Mouse (Mus musculus) hindbrain, embryonic 15.5 days (tissue): Measurements from ENCODE around the gene Fam217a. TPM values are rescaled to one million over a fixed set of nuclear protein-coding genes. Genes with fewer than 3 reads are reported as not detected.
"Not testable (repeated sequence)": the region's sequence is repeated elsewhere in the genome, so short reads cannot be mapped to it uniquely, and the experiment has no call there.

Source experiments
- ATAC-seq: fragments of 200-750 bp; cut with Nextera tagmentation; 2 replicates; pipeline ENCODE4 v1.8.0; 2017; ENCODE audit warnings: low read depth, moderate number of reproducible peaks, moderate TSS enrichment; ENCODE audit not compliant: low FRiP score
- H3K27ac ChIP-seq: fragments of 300-500 bp; sonication (generic); replicated peaks from 2 replicates; pipeline ENCODE4 v1.5.1; 2015; ENCODE audit warnings: mild to moderate bottlenecking, inconsistent platforms
- H3K27me3 ChIP-seq: fragments of 300-500 bp; sonication (generic); 2 replicates; pipeline ENCODE4 v1.6.1; 2015; ENCODE audit warnings: control low read depth, inconsistent platforms
- H3K36me3 ChIP-seq: fragments of 300-500 bp; sonication (generic); 2 replicates; pipeline ENCODE4 v1.6.1; 2015; ENCODE audit warnings: control low read depth, inconsistent platforms
- H3K4me1 ChIP-seq: fragments of 300-500 bp; sonication (generic); replicated peaks from 2 replicates; pipeline ENCODE4 v1.6.1; 2015; ENCODE audit warnings: control low read depth, inconsistent platforms
- H3K4me2 ChIP-seq: fragments of 300-500 bp; sonication (generic); 2 replicates; pipeline ENCODE4 v1.6.1; 2015; ENCODE audit warnings: moderate library complexity, mild to moderate bottlenecking, inconsistent platforms
- H3K4me3 ChIP-seq: fragments of 300-500 bp; sonication (generic); 2 replicates; pipeline ENCODE4 v1.5.1; 2015; ENCODE audit warnings: mild to moderate bottlenecking, inconsistent platforms
- H3K9ac ChIP-seq: fragments of 300-500 bp; sonication (generic); 2 replicates; pipeline ENCODE4 v1.6.1; 2015; ENCODE audit warnings: inconsistent platforms
- H3K9me3 ChIP-seq: fragments of 300-500 bp; sonication (generic); 2 replicates; pipeline ENCODE4 v1.6.1; 2016; ENCODE audit warnings: control low read depth, inconsistent platforms
- WGBS: fragments of 180-500 bp; shearing (Covaris S2); methylation state at CpG from one replicate; pipeline ENCODE4 v1.1.7; 2015; 5-methylcytosine and 5-hydroxymethylcytosine counted together
- polyA plus RNA-seq: library from polyadenylated mRNA; unstranded; fragments of >200 nt; fragmentation: Nextera tagmentation; extraction: Ambion mirVana; gene quantifications from 2 replicates; pipeline ENCODE4 v1.2.1, GENCODE M21; 2015

Fam217a gene
- 0.82 and 0.98 TPM in 2 replicates for polyA plus RNA-seq

GRCm38 (mm10) chr13:34924210-34924609 lies at the start of gene Fam217a, which contains the start of gene 4933417A18Rik:
Gene Fam217a (minus strand): TSS chr13:34924310.
Gene 4933417A18Rik (plus strand): TSS chr13:34924409.
- H3K4me1 ChIP-seq, result no peaks in the 10 kb centered on the region
- no peak within 1 kb of the TSS for H3K4me3 ChIP-seq
- no peak within 1 kb of the TSS for H3K9ac ChIP-seq
- H3K4me2 ChIP-seq, result no peak within 1 kb of the TSS
- no peak for ATAC-seq
- no peaks in the 10 kb centered on the region for H3K36me3 ChIP-seq
- no peak within 1 kb of the TSS for H3K27ac ChIP-seq
- H3K9me3 ChIP-seq, result no peaks in the 10 kb centered on the region
- WGBS, result 83% methylated on average over 4 of the region's 4 CpGs
- H3K27me3 ChIP-seq, result no peaks in the 10 kb centered on the region

- 75% methylated on average over 1 of the region's 1 CpGs for WGBS
- H3K27ac ChIP-seq, result no peak overlapping the region
- peaks cover 16% of the 10 kb centered on the region for H3K36me3 ChIP-seq
- no peaks in the 10 kb centered on the region for H3K9me3 ChIP-seq
- H3K4me2 ChIP-seq, result no peak overlapping the region
- H3K27me3 ChIP-seq, result no peaks in the 10 kb centered on the region
- H3K4me1 ChIP-seq, result no peaks in the 10 kb centered on the region
- no peak overlapping the region for H3K9ac ChIP-seq
- H3K4me3 ChIP-seq, result no peak overlapping the region
- no peak for ATAC-seq
Observed at GRCm38 (mm10) chr13:34973770-34974169, 49.7 kb upstream of the Fam217a start.

GRCm38 (mm10) chr13:34973149-34973548 lies 49.0 kb upstream of the Fam217a start:
- no peak overlapping the region for H3K9ac ChIP-seq
- no peak overlapping the region for H3K27ac ChIP-seq
- no peaks in the 10 kb centered on the region for H3K9me3 ChIP-seq
- no peak for ATAC-seq
- 67% methylated on average over 1 of the region's 1 CpGs for WGBS
- H3K36me3 ChIP-seq, result peaks cover 10% of the 10 kb centered on the region
- H3K4me3 ChIP-seq, result no peak overlapping the region
- H3K27me3 ChIP-seq, result no peaks in the 10 kb centered on the region
- no peaks in the 10 kb centered on the region for H3K4me1 ChIP-seq
- no peak overlapping the region for H3K4me2 ChIP-seq

- not testable (repeated sequence) for H3K4me2 ChIP-seq, H3K27ac ChIP-seq, H3K4me1 ChIP-seq, H3K27me3 ChIP-seq, H3K36me3 ChIP-seq, H3K9me3 ChIP-seq, ATAC-seq, H3K4me3 ChIP-seq, H3K9ac ChIP-seq
Observed at GRCm38 (mm10) chr13:34972456-34972855, 48.3 kb upstream of the Fam217a start.

GRCm38 (mm10) chr13:34965647-34966046 lies 41.5 kb upstream of the Fam217a start:
- H3K36me3 ChIP-seq, H3K27me3 ChIP-seq, H3K27ac ChIP-seq, H3K4me3 ChIP-seq, H3K9ac ChIP-seq, H3K9me3 ChIP-seq, H3K4me2 ChIP-seq: not testable (repeated sequence)
- H3K4me1 ChIP-seq, result peaks cover 18% of the 10 kb centered on the region
- ATAC-seq, result 0 out of 2 replicates have a peak, but pooled peaks have one; percentile 23
- WGBS, result 77% methylated on average over 9 of the region's 9 CpGs

GRCm38 (mm10) chr13:34964866-34965265 lies 40.8 kb upstream of the Fam217a start:
- Histone ChIP-seq H3K27me3 (0 out of 2 replicates have a peak, but pooled peaks cover 5% of the 10 kb centered on the region), H3K9me3 (no peaks in the 10 kb centered on the region), H3K9ac (no peak overlapping the region), H3K4me1 (peaks cover 18% of the 10 kb centered on the region), H3K36me3 (no peaks in the 10 kb centered on the region), H3K27ac (no peak overlapping the region), H3K4me3 (peak overlapping the region; percentile 41), H3K4me2 (peak overlapping the region; percentile 79)
- no peak for ATAC-seq
- 4% methylated on average over 5 of the region's 5 CpGs for WGBS

- peak overlapping the region; percentile 41 for H3K4me3 ChIP-seq
- peak overlapping the region; percentile 79 for H3K4me2 ChIP-seq
- no peak overlapping the region for H3K27ac ChIP-seq
- H3K36me3 ChIP-seq, result no peaks in the 10 kb centered on the region
- peak overlapping the region; percentile 30; the same call in 1 of the 2 replicates for H3K9ac ChIP-seq
- H3K27me3 ChIP-seq, result 0 out of 2 replicates have a peak, but pooled peaks cover 5% of the 10 kb centered on the region
- ATAC-seq, result no peak
- WGBS, result 3% methylated on average over 14 of the region's 14 CpGs
- no peaks in the 10 kb centered on the region for H3K9me3 ChIP-seq
- peaks cover 18% of the 10 kb centered on the region for H3K4me1 ChIP-seq
Observed at GRCm38 (mm10) chr13:34964419-34964818, 40.3 kb upstream of the Fam217a start.

- H3K27me3 ChIP-seq, result 0 out of 2 replicates have a peak, but pooled peaks cover 5% of the 10 kb centered on the region
- no peaks in the 10 kb centered on the region for H3K9me3 ChIP-seq
- no peaks in the 10 kb centered on the region for H3K36me3 ChIP-seq
- 3% methylated on average over 32 of the region's 32 CpGs for WGBS
- H3K9ac ChIP-seq, result peak within 1 kb of the TSS; percentile 30
- no peak within 1 kb of the TSS for H3K27ac ChIP-seq
- H3K4me1 ChIP-seq, result peaks cover 18% of the 10 kb centered on the region
- peak; percentile 75 for ATAC-seq
- peak within 1 kb of the TSS; percentile 41 for H3K4me3 ChIP-seq
- peak within 1 kb of the TSS; percentile 79 for H3K4me2 ChIP-seq
Observed at GRCm38 (mm10) chr13:34963511-34964397, 39.6 kb upstream of the Fam217a start, which contains the start of gene Eci3. Gene Eci3 (minus strand): TSS chr13:34963810.

GRCm38 (mm10) chr13:34960996-34961770 lies 37.1 kb upstream of the Fam217a start:
- Histone ChIP-seq H3K9me3 (no peaks in the 10 kb centered on the region), H3K27me3 (0 out of 2 replicates have a peak, but pooled peaks cover 5% of the 10 kb centered on the region), H3K27ac (no peak overlapping the region), H3K9ac (no peak overlapping the region), H3K4me2 (no peak overlapping the region), H3K4me3 (no peak overlapping the region), H3K36me3 (no peaks in the 10 kb centered on the region), H3K4me1 (peaks cover 18% of the 10 kb centered on the region)
- ATAC-seq, result no peak
- WGBS, result 85% methylated on average over 4 of the region's 4 CpGs

GRCm38 (mm10) chr13:34958158-34958557 lies 34.0 kb upstream of the Fam217a start:
- not testable (repeated sequence) for H3K27ac ChIP-seq, H3K9ac ChIP-seq, H3K27me3 ChIP-seq, H3K36me3 ChIP-seq, H3K4me1 ChIP-seq, H3K4me3 ChIP-seq, H3K4me2 ChIP-seq, ATAC-seq, H3K9me3 ChIP-seq
- 85% methylated on average over 3 of the region's 3 CpGs for WGBS

GRCm38 (mm10) chr13:34956901-34957300 lies 32.8 kb upstream of the Fam217a start:
- ATAC-seq, result no peak

GRCm38 (mm10) chr13:34951437-34951836 lies 27.3 kb upstream of the Fam217a start:
- not testable (repeated sequence) for ATAC-seq, H3K27ac ChIP-seq, H3K4me2 ChIP-seq, H3K9me3 ChIP-seq, H3K4me3 ChIP-seq, H3K27me3 ChIP-seq, H3K9ac ChIP-seq, H3K4me1 ChIP-seq, H3K36me3 ChIP-seq
- WGBS, result 97% methylated on average over 2 of the region's 2 CpGs

More at GRCm38 (mm10) chr13:34956901-34957300, 32.8 kb upstream of the Fam217a start:
- H3K4me3 ChIP-seq, result no peak overlapping the region
- no peaks in the 10 kb centered on the region for H3K27me3 ChIP-seq
- H3K4me1 ChIP-seq, result no peaks in the 10 kb centered on the region
- H3K36me3 ChIP-seq, result no peaks in the 10 kb centered on the region
- H3K9me3 ChIP-seq, result no peaks in the 10 kb centered on the region
- 87% methylated on average over 4 of the region's 4 CpGs for WGBS
- H3K4me2 ChIP-seq, result no peak overlapping the region
- H3K27ac ChIP-seq, result no peak overlapping the region
- H3K9ac ChIP-seq, result no peak overlapping the region
